Mouse (Mus musculus): ENCODE measurements around the gene Arhgap15. TPM values are rescaled to one million over a fixed set of nuclear protein-coding genes. Genes with fewer than 3 reads are reported as not detected.

Arhgap15 gene
- polyA plus RNA-seq, 1 experiment from 2014 or later: 1.0 TPM

DNA sequence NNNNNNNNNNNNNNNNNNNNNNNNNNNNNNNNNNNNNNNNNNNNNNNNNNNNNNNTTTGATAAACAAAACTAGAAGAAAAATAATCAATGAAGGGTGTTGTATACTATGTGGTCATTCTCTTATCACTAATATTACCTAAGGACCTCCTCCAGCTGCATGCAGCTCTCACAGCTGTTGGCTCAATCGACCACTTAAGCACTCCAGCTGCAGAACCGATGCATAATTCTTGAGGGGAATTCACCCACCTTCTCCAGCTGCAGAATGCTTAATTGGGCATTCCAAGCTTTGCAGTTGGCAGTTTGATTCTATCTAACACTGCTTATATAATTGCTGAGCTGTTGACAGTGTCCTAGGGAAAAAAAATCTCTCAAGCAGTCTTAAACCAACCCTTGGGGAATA, 663.0 kb downstream of the Arhgap15 start:
- no peaks in the 10 kb centered on the region for H3K36me3 ChIP-seq (ENCODE audit: insufficient read depth, low read length)
- H3K9me3 ChIP-seq (replicated peaks; ENCODE audit: low read length): no peaks in the 10 kb centered on the region
- ATAC-seq (replicated peaks; ENCODE audit: low FRiP score, low read depth) (no peak), DNase-seq (ENCODE audit: low spot score) (no peak)
- WGBS: 68% methylated on average over 2 of the region's 2 CpGs
- no peak overlapping the region for H3K9ac ChIP-seq (ENCODE audit: low read depth, low read length)
- H3K4me3 ChIP-seq (replicated peaks; ENCODE audit: low read depth, low read length): no peak overlapping the region
- H3K27me3 ChIP-seq (ENCODE audit: insufficient read depth, low read length): no peaks in the 10 kb centered on the region
- no peak overlapping the region for H3K4me2 ChIP-seq (ENCODE audit: low read length)
- H3K27ac ChIP-seq: no peak overlapping the region
- TF ChIP-seq CTCF (IDR thresholded peaks at IDR 0.05; ENCODE audit: low read depth): no peak
- H3K4me1 ChIP-seq (replicated peaks; ENCODE audit: insufficient read depth, low read length): no peaks in the 10 kb centered on the region

DNA sequence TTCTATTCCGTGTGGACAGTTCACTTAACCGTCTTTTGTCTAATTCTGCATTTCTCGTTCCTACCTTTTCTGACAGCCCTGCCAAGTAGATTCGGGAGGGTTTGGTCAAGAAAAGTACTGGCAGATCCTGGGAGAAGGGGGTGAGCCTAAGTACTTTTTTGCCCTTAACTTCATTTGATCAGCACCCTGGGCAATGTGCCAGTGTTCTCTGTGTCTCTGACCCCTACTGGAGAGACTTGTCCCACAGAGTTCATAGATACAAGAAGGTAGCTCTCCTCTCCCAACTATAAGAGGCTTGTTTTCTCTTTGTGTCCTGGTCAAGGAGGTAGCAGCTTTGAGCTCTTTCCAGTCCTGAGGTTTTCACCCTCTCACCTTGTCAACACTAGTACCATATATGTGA, 667.7 kb downstream of the Arhgap15 start:
- TF ChIP-seq CTCF (IDR thresholded peaks at IDR 0.05; ENCODE audit: low read depth): no peak
- H3K9ac ChIP-seq (ENCODE audit: low read depth, low read length): no peak overlapping the region
- ATAC-seq (replicated peaks; ENCODE audit: low FRiP score, low read depth) (no peak), DNase-seq (ENCODE audit: low spot score) (no peak)
- no peaks in the 10 kb centered on the region for H3K4me1 ChIP-seq (replicated peaks; ENCODE audit: insufficient read depth, low read length)
- H3K27me3 ChIP-seq (ENCODE audit: insufficient read depth, low read length): no peaks in the 10 kb centered on the region
- H3K4me3 ChIP-seq (replicated peaks; ENCODE audit: low read depth, low read length): no peak overlapping the region
- no peaks in the 10 kb centered on the region for H3K36me3 ChIP-seq (ENCODE audit: insufficient read depth, low read length)
- no peak overlapping the region for H3K27ac ChIP-seq
- no peak overlapping the region for H3K4me2 ChIP-seq (ENCODE audit: low read length)
- H3K9me3 ChIP-seq (replicated peaks; ENCODE audit: low read length): no peaks in the 10 kb centered on the region
- WGBS: 93% methylated on average over 4 of the region's 4 CpGs

DNA sequence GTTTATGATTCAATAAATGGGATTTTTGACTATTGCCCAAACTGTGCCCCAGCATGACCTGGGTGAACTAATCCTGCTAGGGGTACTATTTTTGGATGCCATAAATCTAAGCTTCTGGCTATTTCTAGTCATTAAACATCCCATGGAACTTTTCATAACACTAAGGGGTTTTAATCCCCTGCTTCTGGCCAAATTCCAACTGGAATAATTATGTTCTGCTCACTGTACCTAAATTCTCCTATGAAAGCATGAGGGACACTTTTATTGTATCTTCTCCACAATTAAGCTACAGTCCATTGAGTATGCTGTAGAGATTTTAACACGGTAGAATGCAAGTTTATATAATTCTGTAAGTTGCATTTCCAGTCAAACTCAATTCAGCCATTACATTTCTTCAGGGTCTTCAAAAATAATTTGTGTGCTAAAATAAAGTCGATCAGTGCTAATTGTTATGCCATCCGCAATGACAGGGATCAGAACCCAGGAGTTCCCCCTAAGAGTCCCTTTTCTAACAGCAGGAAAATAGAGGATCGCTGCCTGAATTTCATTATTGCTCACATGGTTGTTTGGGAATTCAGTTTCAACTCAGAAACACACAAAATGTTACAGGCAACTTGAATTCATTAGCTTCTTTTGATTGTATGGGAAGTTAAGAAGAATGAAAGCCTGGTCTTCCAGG, 671.1 kb downstream of the Arhgap15 start:
- H3K4me3 ChIP-seq (replicated peaks; ENCODE audit: low read depth, low read length): no peak overlapping the region
- TF ChIP-seq CTCF (IDR thresholded peaks at IDR 0.05; ENCODE audit: low read depth): no peak
- no peaks in the 10 kb centered on the region for H3K27me3 ChIP-seq (ENCODE audit: insufficient read depth, low read length)
- 89% methylated on average over 4 of the region's 4 CpGs for WGBS
- no peak overlapping the region for H3K27ac ChIP-seq
- H3K4me2 ChIP-seq (ENCODE audit: low read length): no peak overlapping the region
- H3K36me3 ChIP-seq (ENCODE audit: insufficient read depth, low read length): no peaks in the 10 kb centered on the region
- ATAC-seq (replicated peaks; ENCODE audit: low FRiP score, low read depth) (no peak), DNase-seq (ENCODE audit: low spot score) (no peak)
- no peaks in the 10 kb centered on the region for H3K9me3 ChIP-seq (replicated peaks; ENCODE audit: low read length)
- no peak overlapping the region for H3K9ac ChIP-seq (ENCODE audit: low read depth, low read length)
- no peaks in the 10 kb centered on the region for H3K4me1 ChIP-seq (replicated peaks; ENCODE audit: insufficient read depth, low read length)

DNA sequence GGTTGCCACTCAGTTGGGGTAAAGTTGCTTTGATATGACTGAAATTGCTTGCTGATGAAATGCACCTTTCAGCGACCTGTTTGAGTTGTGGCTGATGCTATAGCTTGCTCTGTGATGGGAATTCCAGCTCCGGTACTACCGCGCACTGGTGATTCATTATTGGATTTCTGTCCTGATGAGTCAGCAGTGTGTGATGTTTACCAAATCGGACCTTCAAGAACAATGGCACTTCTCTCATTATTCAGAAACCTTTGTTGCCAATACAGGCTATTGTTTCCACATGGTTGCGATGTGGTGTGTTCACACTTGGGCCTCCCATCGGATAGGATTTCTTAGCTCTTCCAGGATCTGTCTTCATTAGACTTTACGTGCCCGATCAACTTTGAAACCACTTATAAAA, 681.9 kb downstream of the Arhgap15 start:
- Histone ChIP-seq H3K36me3 (ENCODE audit: insufficient read depth, low read length) (no peaks in the 10 kb centered on the region), H3K4me1 (replicated peaks; ENCODE audit: insufficient read depth, low read length) (no peaks in the 10 kb centered on the region), H3K4me2 (ENCODE audit: low read length) (no peak overlapping the region), H3K27ac (no peak overlapping the region), H3K27me3 (ENCODE audit: insufficient read depth, low read length) (no peaks in the 10 kb centered on the region), H3K9ac (ENCODE audit: low read depth, low read length) (no peak overlapping the region), H3K4me3 (replicated peaks; ENCODE audit: low read depth, low read length) (no peak overlapping the region), H3K9me3 (replicated peaks; ENCODE audit: low read length) (no peaks in the 10 kb centered on the region)
- 71% methylated on average over 9 of the region's 9 CpGs for WGBS
- DNase-seq (ENCODE audit: low spot score): no peak
- no peak for TF ChIP-seq CTCF (IDR thresholded peaks at IDR 0.05; ENCODE audit: low read depth)
- ATAC-seq (replicated peaks; ENCODE audit: low FRiP score, low read depth): no peak

DNA sequence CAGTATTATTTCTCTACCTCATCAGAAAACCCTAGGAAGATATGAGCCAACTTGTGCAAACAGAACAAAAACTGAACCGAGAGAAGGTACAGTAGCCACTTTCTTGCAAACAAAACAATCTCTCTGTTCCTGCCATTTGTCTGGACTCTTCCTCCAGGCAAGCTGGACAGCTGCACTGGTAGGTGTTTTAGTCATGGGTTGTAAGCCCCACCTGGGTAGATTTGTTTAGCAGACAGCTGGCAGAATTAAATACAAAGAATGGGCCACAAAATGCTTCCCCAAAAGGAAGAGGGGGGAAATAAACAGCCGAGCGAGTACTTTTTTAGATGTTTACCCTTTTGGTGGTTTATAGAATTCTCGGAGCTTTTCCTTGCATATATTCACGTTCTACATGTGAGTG, 688.0 kb downstream of the Arhgap15 start:
- TF ChIP-seq CTCF (IDR thresholded peaks at IDR 0.05; ENCODE audit: low read depth): no peak
- no peak overlapping the region for H3K27ac ChIP-seq
- H3K4me2 ChIP-seq (ENCODE audit: low read length): no peak overlapping the region
- H3K27me3 ChIP-seq (ENCODE audit: insufficient read depth, low read length): no peaks in the 10 kb centered on the region
- 64% methylated on average over 5 of the region's 5 CpGs for WGBS
- no peak overlapping the region for H3K9ac ChIP-seq (ENCODE audit: low read depth, low read length)
- DNase-seq (ENCODE audit: low spot score) (no peak), ATAC-seq (replicated peaks; ENCODE audit: low FRiP score, low read depth) (no peak)
- no peaks in the 10 kb centered on the region for H3K36me3 ChIP-seq (ENCODE audit: insufficient read depth, low read length)
- H3K4me1 ChIP-seq (replicated peaks; ENCODE audit: insufficient read depth, low read length): no peaks in the 10 kb centered on the region
- H3K4me3 ChIP-seq (replicated peaks; ENCODE audit: low read depth, low read length): no peak overlapping the region
- no peaks in the 10 kb centered on the region for H3K9me3 ChIP-seq (replicated peaks; ENCODE audit: low read length)

DNA sequence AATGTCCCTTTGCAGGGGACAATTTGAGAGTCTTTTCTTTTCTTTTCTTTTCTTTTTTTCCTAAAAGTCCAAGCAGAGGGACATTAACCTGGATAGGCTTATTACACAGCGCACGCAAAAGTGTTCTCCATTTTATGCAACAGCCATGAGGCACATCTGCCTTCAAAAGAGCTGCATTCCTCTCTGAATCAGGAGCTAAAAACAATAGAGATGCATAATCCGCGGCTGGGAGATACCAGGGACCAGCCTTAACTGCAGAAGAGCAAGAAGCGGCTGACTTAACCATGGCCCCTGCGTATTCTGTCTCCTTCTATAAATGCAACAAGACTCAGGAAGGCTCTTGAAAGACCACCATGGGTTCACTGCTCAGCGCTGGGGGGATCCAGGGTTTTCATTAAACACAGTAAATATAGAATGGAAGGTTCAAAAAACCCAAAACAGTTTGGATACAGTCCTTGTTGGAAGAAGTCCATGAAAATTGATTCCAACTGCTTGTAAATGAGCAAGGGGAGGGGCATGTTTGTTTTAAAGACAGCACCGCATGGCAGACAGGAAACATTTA, 689.0 kb downstream of the Arhgap15 start:
- H3K27me3 ChIP-seq (ENCODE audit: insufficient read depth, low read length): no peaks in the 10 kb centered on the region
- TF ChIP-seq CTCF (IDR thresholded peaks at IDR 0.05; ENCODE audit: low read depth): no peak
- WGBS: 70% methylated on average over 8 of the region's 8 CpGs
- no peaks in the 10 kb centered on the region for H3K36me3 ChIP-seq (ENCODE audit: insufficient read depth, low read length)
- H3K9me3 ChIP-seq (replicated peaks; ENCODE audit: low read length): no peaks in the 10 kb centered on the region
- no peak overlapping the region for H3K4me2 ChIP-seq (ENCODE audit: low read length)
- ATAC-seq (replicated peaks; ENCODE audit: low FRiP score, low read depth) (no peak), DNase-seq (ENCODE audit: low spot score) (no peak)
- no peak overlapping the region for H3K27ac ChIP-seq
- H3K4me3 ChIP-seq (replicated peaks; ENCODE audit: low read depth, low read length): no peak overlapping the region
- no peak overlapping the region for H3K9ac ChIP-seq (ENCODE audit: low read depth, low read length)
- no peaks in the 10 kb centered on the region for H3K4me1 ChIP-seq (replicated peaks; ENCODE audit: insufficient read depth, low read length)

DNA sequence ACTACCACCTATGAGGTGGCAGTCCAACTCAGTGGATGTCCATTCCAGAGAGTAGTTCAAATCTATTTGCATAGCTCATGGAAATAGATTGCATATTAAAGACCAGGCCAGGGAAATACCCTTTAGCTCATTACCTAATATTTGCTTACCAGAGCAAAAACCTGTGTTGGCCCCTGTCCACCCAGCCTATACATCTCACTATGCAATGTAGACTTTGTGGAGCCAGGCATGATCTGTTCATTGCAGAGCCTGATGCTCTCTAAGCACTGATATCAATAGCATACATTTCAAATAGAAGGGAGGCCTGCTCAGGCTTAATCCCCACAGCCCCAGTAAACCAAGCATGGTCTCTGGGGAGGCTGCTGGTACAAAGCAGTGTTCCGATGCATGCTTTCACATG, 689.4 kb downstream of the Arhgap15 start:
- no peak overlapping the region for H3K9ac ChIP-seq (ENCODE audit: low read depth, low read length)
- H3K9me3 ChIP-seq (replicated peaks; ENCODE audit: low read length): no peaks in the 10 kb centered on the region
- no peak overlapping the region for H3K27ac ChIP-seq
- no peak overlapping the region for H3K4me3 ChIP-seq (replicated peaks; ENCODE audit: low read depth, low read length)
- ATAC-seq (replicated peaks; ENCODE audit: low FRiP score, low read depth) (no peak), DNase-seq (ENCODE audit: low spot score) (no peak)
- no peak overlapping the region for H3K4me2 ChIP-seq (ENCODE audit: low read length)
- WGBS: 97% methylated on average over 1 of the region's 1 CpGs
- H3K4me1 ChIP-seq (replicated peaks; ENCODE audit: insufficient read depth, low read length): no peaks in the 10 kb centered on the region
- no peak for TF ChIP-seq CTCF (IDR thresholded peaks at IDR 0.05; ENCODE audit: low read depth)
- H3K36me3 ChIP-seq (ENCODE audit: insufficient read depth, low read length): no peaks in the 10 kb centered on the region
- no peaks in the 10 kb centered on the region for H3K27me3 ChIP-seq (ENCODE audit: insufficient read depth, low read length)
